Mouse (Mus musculus) splenic B cell, adult 2 months (primary cell): ENCODE measurements around the gene Gm20604.

Experiments used
- DNase-seq: peaks from one replicate; pipeline ENCODE4 v3.0.0-alpha.2; 2011; ENCODE audit warnings: low read depth, low spot score
- H3K27me3 ChIP-seq: 2 replicates; pipeline ENCODE4 v1.6.1; 2012; ENCODE audit warnings: mild to moderate bottlenecking, low read length, moderate library complexity, mixed read lengths; ENCODE audit not compliant: control insufficient read depth, poor library complexity, insufficient read depth, severe bottlenecking
- H3K36me3 ChIP-seq: 2 replicates; pipeline ENCODE4 v1.6.1; 2012; ENCODE audit warnings: mild to moderate bottlenecking, low read length, moderate library complexity, mixed read lengths; ENCODE audit not compliant: control insufficient read depth, poor library complexity, insufficient read depth, severe bottlenecking

The Gm20604 gene

DNA sequence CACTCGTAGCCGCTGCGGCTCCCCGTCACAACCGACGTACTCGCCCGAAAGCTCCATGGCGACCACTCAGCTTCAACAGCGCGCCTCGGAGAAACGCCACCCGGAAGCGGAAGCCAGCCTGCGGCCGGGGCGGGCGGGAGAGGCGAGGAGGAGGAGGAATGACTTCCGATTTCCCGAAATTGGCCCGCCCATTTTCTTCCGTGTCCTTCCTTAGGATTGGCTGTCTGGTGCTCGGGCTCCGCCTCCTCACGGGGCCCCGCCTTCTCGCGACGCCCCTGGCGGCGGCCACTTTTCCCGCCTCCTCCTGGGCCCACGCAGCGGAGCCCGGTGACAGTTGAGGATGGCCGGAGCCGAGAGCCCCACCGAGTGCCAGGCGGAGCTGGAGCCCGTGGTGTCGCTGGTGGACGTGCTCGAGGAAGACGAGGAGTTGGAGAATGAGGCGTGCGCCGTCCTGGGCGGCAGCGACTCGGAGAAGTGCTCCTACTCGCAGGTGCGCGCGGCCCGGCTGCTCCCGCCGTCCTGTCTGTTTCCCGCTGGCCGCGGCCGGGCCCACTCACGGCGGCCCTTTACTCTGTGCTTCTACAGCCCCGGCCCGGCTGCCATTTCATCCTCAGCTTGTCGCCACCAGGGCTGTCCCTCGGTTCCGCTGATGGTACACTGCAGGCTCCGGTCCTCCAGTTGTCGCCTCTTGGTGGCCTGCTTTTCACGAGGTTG lies 626 bp downstream of the Gm20604 start, which contains the start of the genes Gm28051, Gon7 and Ubr7:
Gene Gm28051, minus strand, starts transcription at position 77 of the 714 bp plus-strand sequence.
Gene Gon7, minus strand, starts transcription at position 115 of the 714 bp plus-strand sequence.
Gene Ubr7, plus strand, starts transcription at position 279 of the 714 bp plus-strand sequence.
- peak; percentile 97 for DNase-seq
- Histone ChIP-seq H3K27me3 (no peaks in the 10 kb centered on the region), H3K36me3 (no peaks in the 10 kb centered on the region)

DNA sequence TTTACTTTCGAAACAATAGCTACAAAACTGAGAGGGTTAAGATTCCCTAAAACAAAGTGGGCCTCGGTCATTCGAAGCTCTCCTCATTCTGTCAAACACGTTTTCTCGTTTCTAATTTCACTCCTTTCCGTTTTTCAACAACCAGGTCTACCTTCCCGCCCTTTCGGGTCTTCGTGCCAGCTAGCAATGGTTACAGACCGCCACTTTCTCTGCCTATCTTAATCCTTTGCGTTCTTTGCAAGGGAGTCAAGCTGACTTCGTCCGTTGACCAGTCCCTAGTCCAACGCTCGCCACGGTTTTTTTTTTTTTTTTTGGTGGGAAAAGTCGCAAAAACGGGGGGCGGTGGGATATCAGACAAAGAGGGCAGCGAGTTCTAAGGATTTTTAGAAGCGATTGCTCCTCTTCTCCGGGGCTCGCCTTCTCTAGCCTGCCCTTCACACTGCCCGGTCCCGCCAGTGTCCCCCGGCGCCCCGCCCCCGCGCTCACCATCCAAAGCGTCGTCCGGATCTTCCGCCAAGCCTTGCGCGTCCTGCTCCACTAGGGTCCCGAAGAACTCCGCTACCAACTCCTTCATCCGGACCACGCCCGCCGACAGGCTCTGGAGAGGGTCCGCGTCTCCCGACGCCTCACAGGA lies 1.3 kb downstream of the Gm20604 start:
- no peaks in the 10 kb centered on the region for H3K36me3 ChIP-seq
- peak; percentile 11 for DNase-seq

DNA sequence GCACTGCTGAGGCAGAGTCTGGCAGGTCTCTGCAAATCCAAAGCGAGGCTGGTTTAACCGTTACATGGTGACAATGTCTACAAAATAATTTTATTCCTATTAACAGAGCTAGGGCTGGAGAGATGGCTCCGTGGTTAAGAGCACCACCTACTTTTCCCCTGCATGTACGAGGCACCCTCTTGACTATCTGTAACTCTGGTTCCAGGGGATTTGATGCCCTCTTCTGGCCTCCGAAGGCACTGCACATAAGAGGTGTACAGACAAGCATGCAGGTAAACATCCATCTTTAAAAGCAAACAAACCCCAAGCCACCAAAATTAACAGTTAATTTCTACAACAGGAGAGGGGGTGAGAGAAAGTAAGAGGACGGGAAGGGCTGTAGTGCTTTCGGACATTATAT lies 2.2 kb downstream of the Gm20604 start:
- DNase-seq: peak; percentile 69
- no peaks in the 10 kb centered on the region for H3K27me3 ChIP-seq
- H3K36me3 ChIP-seq: no peaks in the 10 kb centered on the region

More for the DNA sequence above, 1.3 kb downstream of the Gm20604 start:
- no peaks in the 10 kb centered on the region for H3K27me3 ChIP-seq

DNA sequence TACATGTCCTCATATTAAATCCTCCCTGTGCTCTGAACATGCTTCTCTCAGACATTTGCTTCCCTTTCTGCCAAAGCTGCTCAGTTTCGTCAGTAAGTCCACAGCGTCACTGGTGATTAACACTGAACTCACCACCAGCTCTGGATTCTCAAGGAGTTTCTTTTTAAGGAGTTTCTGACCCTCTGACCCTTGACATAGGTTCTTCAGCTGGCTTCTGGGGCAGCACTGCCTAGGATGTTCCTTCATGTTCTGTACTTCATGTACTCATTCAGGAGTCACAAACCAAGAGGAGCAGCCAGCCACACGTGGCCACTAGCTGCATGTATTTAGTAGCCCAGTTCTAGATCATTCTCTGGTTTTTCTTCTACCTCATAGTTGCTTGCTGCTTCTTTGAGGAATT lies 10.2 kb downstream of the Gm20604 start:
- Histone ChIP-seq H3K27me3 (no peaks in the 10 kb centered on the region), H3K36me3 (no peaks in the 10 kb centered on the region)
- DNase-seq: no peak

DNA sequence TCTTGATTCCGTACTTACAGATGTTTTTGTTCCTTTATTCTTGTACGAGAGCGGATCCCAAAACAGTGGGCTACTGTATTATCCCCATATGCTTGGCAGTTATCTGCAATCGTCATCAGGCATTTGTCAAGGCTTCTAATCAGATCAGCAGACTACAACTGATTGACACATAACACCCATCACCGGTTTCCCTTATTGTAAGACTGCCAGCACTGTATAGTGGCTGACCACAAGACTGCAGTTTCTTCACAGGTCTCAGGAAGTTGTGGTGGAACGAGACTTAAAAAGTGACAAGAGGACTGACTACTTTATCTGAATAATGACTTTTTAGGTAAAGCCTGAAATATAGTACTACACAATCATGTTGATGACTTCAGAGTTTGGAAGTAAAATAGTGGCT lies 13.6 kb downstream of the Gm20604 start:
- peak; percentile 80 for DNase-seq

DNA sequence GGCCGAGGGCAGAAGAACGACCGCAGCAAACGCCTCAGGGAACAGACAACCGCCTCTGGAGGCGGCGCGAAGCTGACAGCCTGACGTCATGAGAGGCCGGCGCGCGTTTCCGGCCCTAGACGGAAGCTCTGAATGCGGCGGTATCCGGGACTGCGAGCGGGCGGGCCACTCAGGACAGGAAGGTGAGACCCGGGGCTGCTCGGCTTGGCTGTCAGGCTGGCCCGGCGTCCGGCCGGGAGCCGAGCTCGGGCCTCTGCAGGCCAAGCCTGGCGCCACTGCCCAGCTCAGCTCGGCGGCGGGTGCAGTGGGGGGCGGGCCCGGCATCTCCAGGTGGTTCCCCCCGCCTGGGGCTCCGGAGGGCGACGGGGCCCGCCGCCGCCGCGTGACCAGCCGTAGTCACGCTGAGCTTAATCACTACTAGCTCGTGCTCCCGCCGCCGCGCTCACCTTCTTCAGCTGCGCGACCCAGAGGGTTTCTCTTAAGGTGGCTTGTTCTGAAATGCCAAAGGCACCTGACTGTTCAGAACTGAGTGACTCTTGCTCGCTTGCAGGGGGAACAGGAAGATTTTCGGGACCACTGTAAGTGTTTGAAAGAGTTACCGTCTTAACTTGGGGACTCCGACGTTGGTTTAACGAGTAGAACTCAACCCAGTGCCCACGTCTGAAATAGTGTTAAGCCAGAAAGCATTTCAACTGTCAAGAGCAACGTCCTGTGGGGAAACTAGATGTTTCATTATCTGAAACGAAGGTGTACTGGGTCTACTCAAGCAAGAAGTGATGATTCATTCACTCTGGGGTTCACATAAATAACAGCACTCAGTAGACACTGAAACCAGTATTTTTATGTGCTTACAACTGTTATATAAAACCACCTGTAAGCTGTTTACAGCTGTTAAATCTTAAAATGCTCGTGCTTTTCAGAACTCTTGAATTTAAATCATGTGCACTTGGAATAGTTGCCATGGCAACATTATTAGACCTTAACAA lies 14.6 kb downstream of the Gm20604 start, which contains the start of the genes Moap1 and Tmem251:
Gene Moap1, minus strand, starts transcription at position 73 of the 986 bp plus-strand sequence.
Gene Tmem251, plus strand, starts transcription at position 174 of the 986 bp plus-strand sequence.
- peak; percentile 93 for DNase-seq

More for the DNA sequence above, 13.6 kb downstream of the Gm20604 start:
- Histone ChIP-seq H3K27me3 (no peaks in the 10 kb centered on the region), H3K36me3 (no peaks in the 10 kb centered on the region)

DNA sequence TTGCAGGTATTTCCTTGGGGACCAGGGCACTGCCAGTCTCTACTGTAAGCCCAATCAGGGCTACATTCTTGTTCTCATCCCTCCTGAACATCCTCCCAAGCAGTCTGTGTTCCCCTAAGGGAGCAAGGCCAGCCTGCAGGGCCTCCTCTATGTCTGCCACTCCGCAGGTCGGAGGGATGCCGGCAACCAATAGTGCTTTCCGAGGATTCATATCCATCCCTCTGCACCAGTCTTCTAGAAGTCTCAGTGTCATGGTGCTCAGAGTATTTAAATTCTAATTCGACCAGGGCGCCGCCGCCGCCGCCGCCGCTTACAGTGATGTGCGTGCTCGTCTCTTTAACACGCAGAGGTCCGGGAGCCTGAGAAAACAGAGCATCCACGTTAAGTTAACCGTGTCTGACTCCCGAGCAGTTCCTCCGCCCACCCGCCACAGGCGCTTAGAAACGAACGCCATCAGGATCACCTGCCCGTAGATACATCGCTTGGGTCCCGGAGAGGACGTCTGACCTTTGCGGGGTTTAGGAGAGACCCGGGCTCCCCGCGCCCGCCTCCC lies 15.4 kb downstream of the Gm20604 start:
- no peak for DNase-seq
- Histone ChIP-seq H3K27me3 (no peaks in the 10 kb centered on the region), H3K36me3 (no peaks in the 10 kb centered on the region)

More for the DNA sequence above, 14.6 kb downstream of the Gm20604 start, which contains the start of the genes Moap1 and Tmem251:
- H3K36me3 ChIP-seq: no peaks in the 10 kb centered on the region
- no peaks in the 10 kb centered on the region for H3K27me3 ChIP-seq

DNA sequence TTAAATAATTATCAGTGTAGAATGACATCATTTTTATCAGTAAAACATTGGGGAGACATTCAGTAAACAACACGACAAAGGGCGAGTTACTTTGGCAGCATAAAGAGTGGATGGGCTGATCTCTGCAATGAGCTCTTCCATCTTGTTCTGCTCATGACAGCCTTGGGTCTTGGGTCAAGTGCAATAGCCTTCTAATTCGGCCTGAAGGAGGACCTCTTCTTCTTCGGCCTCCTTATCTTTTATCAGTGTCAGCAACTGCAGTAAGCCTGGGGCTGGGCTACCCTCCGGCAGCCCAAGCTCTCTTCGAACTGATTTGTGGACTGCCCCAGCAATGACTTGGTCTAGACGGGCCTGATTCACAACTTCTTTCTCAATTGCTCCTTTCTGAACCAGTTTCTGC lies 16.4 kb downstream of the Gm20604 start:
- H3K36me3 ChIP-seq: no peaks in the 10 kb centered on the region
- DNase-seq: no peak
- H3K27me3 ChIP-seq: no peaks in the 10 kb centered on the region

DNA sequence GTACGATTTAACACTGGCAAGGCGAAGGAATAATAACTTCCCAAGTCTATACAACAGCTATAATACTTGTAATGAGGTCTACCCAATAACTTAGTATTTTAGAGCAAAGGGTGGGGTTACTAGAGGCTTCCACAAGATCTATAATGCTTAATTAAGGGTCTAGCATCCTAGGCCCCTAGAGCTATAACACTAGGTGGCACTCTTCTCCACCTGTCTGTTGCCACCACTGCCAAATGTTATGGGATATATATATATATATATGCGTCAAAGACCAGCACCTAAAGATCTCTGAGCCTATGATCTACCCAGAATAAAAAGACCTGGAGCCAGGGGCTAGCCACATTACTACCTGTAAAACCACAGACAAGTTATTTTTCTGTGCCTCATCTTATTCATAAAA lies 18.2 kb downstream of the Gm20604 start:
- H3K36me3 ChIP-seq: no peaks in the 10 kb centered on the region
- no peaks in the 10 kb centered on the region for H3K27me3 ChIP-seq
- peak; percentile 75 for DNase-seq

DNA sequence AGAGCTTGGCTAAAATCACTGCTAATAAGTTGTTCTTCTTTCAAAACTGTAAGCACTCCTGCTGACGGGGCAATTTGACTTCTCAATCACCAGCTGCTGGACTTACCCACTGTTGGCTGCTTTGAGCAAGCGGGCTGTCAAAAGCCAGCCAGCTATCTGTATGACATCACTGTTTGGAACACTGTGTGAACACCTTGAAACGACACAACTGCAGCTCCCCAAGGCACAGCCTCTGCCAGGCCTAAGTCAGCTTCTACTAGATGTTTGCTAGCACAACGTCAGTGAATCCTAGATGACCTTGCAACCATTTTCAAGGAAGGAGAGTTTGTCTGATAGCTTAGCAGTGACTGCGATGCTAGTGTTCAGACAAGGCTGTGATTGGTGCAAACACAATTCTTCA lies 19.4 kb downstream of the Gm20604 start:
- no peaks in the 10 kb centered on the region for H3K27me3 ChIP-seq
- no peak for DNase-seq
- H3K36me3 ChIP-seq: no peaks in the 10 kb centered on the region

DNA sequence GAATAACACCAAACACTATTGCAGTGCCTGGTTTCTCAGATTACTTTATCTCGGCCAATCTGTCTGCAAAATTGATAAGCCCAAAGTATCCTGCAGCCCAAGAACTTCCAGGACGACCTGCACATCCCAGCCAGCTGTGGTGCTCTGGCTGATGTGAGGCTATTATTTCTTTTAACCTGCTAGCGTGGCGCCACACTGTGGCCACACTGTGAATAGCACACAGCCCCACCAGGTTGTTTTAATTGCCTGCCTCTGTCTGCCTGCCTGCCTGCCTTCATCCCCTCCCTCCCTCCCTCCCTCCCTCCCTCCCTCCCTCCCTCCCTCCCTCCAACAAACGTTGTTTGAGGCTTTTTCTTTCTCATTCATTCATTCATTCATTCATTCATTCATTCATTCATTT lies 25.1 kb downstream of the Gm20604 start:
- peak; percentile 79 for DNase-seq
- Histone ChIP-seq H3K27me3 (no peaks in the 10 kb centered on the region), H3K36me3 (no peaks in the 10 kb centered on the region)

DNA sequence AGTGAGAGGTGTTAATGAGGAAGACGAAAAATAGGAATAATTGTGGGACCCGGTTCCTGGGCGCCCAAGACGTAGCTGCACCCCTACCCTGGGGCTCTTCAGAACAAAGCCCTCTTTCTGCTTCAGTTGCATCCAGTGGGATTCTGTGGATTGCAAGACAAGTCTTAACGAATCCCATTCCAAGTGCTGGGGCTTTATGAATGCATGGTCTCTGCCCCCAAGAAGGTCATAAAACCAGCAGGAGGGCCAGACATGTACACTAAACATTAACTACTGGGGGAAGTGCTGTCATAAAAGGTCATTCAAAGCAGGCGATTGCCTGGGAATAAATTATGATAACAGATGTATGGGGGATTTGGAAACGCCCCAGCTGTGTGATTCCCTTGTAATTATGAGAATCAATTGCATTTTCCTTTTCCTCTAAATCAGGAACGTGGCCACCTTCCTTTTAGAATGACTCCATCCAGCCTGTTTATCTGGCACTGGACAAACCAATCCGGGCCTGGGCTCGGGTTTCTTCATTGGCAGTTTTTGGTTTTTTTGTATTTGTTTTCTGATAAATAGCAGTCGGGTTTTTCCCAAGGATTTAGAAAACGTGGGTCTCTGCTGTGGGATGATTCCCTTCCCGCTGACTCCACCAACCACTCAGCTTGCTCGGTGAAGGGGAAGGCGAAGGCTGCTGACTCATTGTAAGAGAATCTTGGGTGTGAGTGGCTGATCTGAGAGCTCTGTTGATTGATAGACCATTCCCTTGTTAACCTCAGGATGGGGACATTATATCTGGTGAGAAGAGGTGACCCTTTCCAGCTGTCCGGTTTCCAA lies 27.5 kb downstream of the Gm20604 start:
- Histone ChIP-seq H3K36me3 (no peaks in the 10 kb centered on the region), H3K27me3 (no peaks in the 10 kb centered on the region)
- no peak for DNase-seq

DNA sequence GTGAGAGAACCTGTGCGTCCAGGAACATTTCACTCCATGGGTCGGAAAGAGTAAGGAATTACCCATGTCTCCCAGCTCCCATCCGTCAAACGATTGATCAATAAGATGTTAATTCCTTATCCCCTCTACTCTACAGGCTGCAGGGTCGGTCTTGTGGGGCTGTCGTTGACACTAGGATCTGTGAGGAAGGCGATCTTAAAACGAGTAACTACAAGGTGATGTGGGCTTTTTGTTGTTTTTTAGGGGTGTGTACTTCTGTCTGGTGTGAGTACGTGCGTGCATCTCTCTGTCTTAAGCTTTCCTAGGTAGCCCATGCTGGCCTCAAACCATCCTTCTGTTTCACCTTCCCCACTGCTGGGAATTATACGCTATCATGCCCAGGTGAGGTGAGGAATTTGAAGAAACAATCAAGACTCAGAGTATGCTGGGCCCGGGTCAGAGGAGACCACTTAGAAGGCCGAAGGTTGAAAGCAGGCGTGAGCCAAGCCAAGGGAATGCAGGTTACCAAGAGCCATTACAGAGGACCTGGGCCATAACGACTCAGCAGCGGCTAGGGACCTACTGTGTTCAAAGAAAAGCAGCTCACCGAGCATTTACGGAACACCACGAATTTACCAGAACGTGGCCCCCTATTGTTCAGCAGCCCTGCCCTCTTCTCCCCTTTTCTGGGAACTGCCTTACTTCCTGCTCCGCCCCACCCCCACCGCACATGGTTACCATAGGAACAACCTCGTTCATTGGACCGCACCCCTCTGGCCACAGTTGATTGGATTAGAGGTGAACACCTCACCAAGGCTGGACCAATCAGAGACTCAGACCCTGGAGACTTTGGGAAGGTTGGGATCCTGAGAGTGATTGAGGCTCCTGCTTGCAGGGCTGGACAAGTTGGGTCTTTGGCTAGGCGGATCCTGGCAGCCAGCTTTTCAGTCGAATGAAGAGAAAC lies 28.3 kb downstream of the Gm20604 start:
- Histone ChIP-seq H3K27me3 (no peaks in the 10 kb centered on the region), H3K36me3 (no peaks in the 10 kb centered on the region)
- peak; percentile 57 for DNase-seq
